Mouse (Mus musculus) right cerebral cortex, postnatal 25 days (tissue): ENCODE data around the gene Patj.

ENCODE experiments used
- DNase-seq: peaks from one replicate; pipeline ENCODE4 v3.0.0; 2022

The Patj gene

GRCm38 (mm10) chr4:98511964-98512743 is 116.6 kb downstream of the Patj start:
- no peak for DNase-seq

- no peak for DNase-seq
Observed at GRCm38 (mm10) chr4:98520492-98520891, 124.9 kb downstream of the Patj start.

GRCm38 (mm10) chr4:98524525-98524924 is 128.9 kb downstream of the Patj start:
- no peak for DNase-seq

GRCm38 (mm10) chr4:98535446-98535845 is 139.9 kb downstream of the Patj start:
- no peak for DNase-seq

- DNase-seq = no peak
Observed at GRCm38 (mm10) chr4:98541591-98541990, 146.0 kb downstream of the Patj start.

- no peak for DNase-seq
Observed at GRCm38 (mm10) chr4:98543001-98543400, 147.4 kb downstream of the Patj start.

- no peak for DNase-seq
Observed at GRCm38 (mm10) chr4:98545376-98545775, 149.8 kb downstream of the Patj start.

- DNase-seq = no peak
Observed at GRCm38 (mm10) chr4:98546456-98547176, 151.0 kb downstream of the Patj start.

GRCm38 (mm10) chr4:98549491-98549890 is 153.9 kb downstream of the Patj start:
- no peak for DNase-seq

GRCm38 (mm10) chr4:98550116-98550515 is 154.5 kb downstream of the Patj start:
- DNase-seq = no peak

- DNase-seq = no peak
Observed at GRCm38 (mm10) chr4:98555666-98556065, 160.1 kb downstream of the Patj start.

GRCm38 (mm10) chr4:98556449-98556848 is 160.9 kb downstream of the Patj start:
- no peak for DNase-seq

GRCm38 (mm10) chr4:98557192-98557591 is 161.6 kb downstream of the Patj start:
- DNase-seq = no peak

- DNase-seq = no peak
Observed at GRCm38 (mm10) chr4:98560196-98560830, 164.7 kb downstream of the Patj start.

GRCm38 (mm10) chr4:98563082-98563481 is 167.5 kb downstream of the Patj start:
- no peak for DNase-seq

- no peak for DNase-seq
Observed at GRCm38 (mm10) chr4:98563506-98564195, 168.1 kb downstream of the Patj start.

GRCm38 (mm10) chr4:98564196-98564865 is 168.7 kb downstream of the Patj start:
- DNase-seq = no peak

GRCm38 (mm10) chr4:98566741-98567140 is 171.2 kb downstream of the Patj start:
- DNase-seq = no peak

- DNase-seq = no peak
Observed at GRCm38 (mm10) chr4:98567457-98567856, 171.9 kb downstream of the Patj start.

- DNase-seq = no peak
Observed at GRCm38 (mm10) chr4:98569904-98570303, 174.3 kb downstream of the Patj start.

GRCm38 (mm10) chr4:98577275-98577674 is 181.7 kb downstream of the Patj start:
- no peak for DNase-seq

- DNase-seq = no peak
Observed at GRCm38 (mm10) chr4:98577957-98578541, 182.5 kb downstream of the Patj start.
